Mouse (Mus musculus) B cell, adult 2 months (primary cell): ENCODE results near the gene Smarca2.

ENCODE experiments used
- DNase-seq, 2 experiments: peaks; one replicate each; pipeline ENCODE4 v3.0.0; 2022

Gene Smarca2

DNA sequence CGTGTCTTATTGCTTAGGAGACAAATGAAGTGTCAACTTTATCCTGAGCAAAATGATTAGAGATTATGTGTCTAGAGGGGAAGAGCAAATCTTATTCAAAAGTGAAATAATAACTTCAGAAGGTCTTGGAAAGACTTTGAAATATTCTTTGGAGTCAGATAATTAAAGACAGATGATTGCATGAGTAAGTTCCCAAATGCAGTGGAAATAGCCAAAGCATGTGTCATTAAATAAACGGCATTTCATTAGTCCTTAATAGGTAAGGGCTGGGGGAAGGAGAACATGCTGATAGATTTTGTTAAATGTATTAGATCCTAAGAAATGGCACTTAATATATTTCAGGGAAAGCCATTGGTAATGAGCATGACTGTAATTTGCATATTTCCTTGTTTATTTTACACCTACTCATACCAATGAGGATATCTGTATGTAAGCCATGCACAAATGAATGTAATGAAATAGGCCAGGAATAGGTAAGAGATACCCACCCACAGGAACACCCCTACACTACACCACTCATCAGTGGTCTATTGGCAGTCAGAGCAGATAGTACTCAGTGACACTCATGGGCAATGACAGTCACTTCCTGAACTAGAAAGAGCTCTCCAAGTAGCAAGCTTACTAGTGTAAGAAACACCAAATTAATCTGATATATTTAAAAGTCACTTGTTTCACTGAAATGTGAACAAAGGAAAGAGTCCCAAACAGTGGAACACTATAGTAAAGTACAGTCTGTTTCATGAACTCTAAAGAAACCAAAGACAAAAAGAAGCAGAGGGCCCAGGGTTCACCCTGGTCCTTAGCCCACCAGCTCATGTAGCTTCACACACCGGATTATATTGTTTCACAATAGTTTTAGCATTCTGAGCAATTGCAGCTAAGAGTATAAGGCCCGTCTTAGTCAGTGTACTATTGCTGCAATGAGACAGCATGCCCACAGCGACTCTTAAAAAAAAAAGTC is 185.8 kb downstream of the Smarca2 start:
- no peak for DNase-seq

DNA sequence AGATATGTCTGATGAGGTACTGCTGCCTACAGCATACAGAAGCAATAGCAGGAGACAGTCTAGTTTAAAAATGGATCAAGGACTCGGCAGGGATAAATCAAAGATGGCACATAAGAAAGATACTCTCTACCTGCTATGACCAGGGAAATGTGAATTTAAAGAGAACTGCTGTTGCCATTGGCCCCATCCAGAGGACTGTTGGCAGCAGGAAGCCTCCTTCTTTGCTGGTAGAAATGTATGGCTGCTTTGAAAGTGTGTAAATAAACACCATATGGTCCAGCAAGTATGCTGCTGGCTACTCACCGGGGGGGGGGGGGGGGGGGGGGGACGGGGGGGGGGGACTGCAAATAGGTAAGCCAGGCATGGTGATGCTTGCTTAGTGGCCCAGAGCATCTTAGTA is 189.5 kb downstream of the Smarca2 start:
- DNase-seq = no peak

DNA sequence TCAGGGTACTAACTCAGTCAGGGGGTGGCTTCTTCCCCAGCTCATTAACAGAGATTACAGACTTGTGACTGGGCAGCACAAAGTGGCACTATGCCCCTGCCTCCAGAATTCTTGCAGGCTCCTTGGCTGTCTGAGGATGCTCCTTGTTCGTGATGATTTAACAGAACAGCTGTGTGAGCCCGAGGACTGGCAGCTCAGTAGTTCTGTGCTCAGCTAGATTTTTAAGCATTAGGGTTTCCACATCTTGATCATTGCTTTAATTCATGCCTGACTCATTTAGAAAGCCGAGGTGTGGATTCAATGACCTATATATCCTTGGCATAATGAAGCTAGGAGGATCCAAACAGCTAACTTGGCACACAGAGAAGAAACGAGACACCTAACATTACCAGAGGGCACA is 191.2 kb downstream of the Smarca2 start:
- no peak for DNase-seq

DNA sequence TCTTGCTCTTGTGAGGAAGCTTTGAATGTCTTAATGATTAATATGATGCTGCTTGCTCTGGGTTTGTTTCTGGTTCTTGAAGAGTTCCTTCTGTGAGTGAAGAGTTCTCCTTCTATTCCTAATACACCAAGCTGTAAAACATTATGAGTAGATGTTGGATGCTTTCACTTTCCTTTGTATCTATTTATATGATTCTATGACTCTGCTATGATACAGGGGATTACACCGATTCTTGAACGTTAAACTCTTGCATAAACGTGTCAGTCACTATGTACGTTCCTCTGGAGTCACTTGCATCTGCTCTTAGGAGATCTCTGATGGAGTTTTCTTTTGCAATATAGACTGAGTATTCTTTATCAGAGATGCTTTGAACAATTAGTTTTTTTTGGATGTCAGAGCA is 199.6 kb downstream of the Smarca2 start:
- no peak for DNase-seq

DNA sequence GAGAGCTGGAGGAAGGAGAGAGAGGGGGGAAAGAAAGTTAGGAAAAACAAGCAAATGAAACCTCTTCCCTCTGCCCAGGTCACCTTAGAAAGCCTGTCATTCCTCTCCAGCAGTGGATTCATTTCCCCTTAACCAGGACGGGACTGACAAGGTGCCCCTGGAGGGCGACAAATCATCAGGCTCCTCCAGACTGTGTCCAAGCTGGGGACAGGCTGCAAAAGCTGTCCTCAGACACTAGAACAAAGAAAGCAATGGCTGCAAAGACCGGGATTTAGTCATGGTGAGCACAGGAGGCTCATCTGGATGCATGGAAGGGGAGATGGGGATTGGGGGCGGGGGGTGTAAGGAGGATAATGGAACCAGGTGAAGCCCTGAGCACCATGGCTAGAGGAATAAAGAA is 209.8 kb downstream of the Smarca2 start:
- DNase-seq = no peak

DNA sequence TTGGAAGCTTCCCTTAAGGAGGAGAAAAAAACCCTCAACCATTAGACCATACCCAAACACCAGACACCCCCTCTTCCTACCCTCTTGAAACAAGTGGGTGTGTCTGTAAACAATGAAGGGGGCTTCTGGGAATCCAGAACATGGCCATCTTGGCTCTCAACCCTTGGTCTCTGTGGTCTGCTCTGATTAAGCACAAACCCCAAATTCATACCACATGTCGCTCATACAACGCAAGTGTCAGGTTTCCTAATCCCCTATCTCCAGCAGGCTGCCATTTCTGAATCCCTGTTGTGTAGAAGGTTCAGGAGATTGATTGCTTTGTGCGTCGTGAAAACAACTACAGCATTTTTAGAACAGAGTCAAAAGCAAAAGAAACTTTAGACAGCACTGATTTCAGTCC is 213.1 kb downstream of the Smarca2 start:
- no peak for DNase-seq
